Mouse (Mus musculus): Measurements from ENCODE around the gene Nin. TPM values are rescaled to one million over a fixed set of nuclear protein-coding genes. Genes with fewer than 3 reads are reported as not detected.

The Nin gene
- total and polyA plus RNA-seq, 3 experiments, result 29.0 to 51.7 (median 37.2) TPM

GRCm38 (mm10) chr12:69965644-69966043 lies 147.9 kb downstream of the Nin start:
- Histone ChIP-seq H3K27ac (ENCODE audit: insufficient read depth, low read depth) (no peak overlapping the region), H3K36me3 (replicated peaks in 1 of 2; ENCODE audit: control insufficient read depth in 1 of 2, insufficient read depth in 1 of 2, low read length in 1 of 2) (peaks cover 51 to 87% of the 10 kb centered on the region in 2 experiments), H3K9ac (ENCODE audit: insufficient read depth, low read depth) (no peak overlapping the region), H3K4me1 (ENCODE audit: control insufficient read depth in 1 of 2, insufficient read depth in 2 of 2) (peaks cover 0 to 15% of the 10 kb centered on the region in 2 experiments; a peak in 2 of 4 replicates), H3K9me3 (replicated peaks; ENCODE audit: low read length) (no peaks in the 10 kb centered on the region), H3K4me3 (replicated peaks in 1 of 3; ENCODE audit: low read depth in 2 of 3, low read length in 2 of 3, poor library complexity in 1 of 3) (no peak overlapping the region), H3K27me3 (replicated peaks) (no peaks in the 10 kb centered on the region), H3K79me2 (replicated peaks; ENCODE audit: control insufficient read depth, extremely low read depth, insufficient read depth, poor library complexity, severe bottlenecking) (no peaks in the 10 kb centered on the region; the same call in 1 of the 2 replicates), H3K4me2 (ENCODE audit: insufficient read depth, low read depth, poor library complexity, severe bottlenecking) (no peak overlapping the region)
- dilution Hi-C loops (cut with MboI; ENCODE audit: extremely low pct_ligation_motif_present, extremely low pct_unique_long_range_greater_than_20kb, low sequenced_read_pairs) (no loop called here), in situ Hi-C loops (cut with MboI; ENCODE audit: low pct_ligation_motif_present, low pct_unique_long_range_greater_than_20kb, low sequenced_read_pairs) (no loop called here)
- no peak for TF ChIP-seq SIN3A (IDR thresholded peaks at IDR 0.05; ENCODE audit: low read length)
- TF ChIP-seq CHD1 (IDR thresholded peaks at IDR 0.05; ENCODE audit: low read depth, low read length), result no peak
- TF ChIP-seq UBTF (IDR thresholded peaks at IDR 0.05; ENCODE audit: low read depth, low read length), result no peak
- no peak for TF ChIP-seq SMC3 (IDR thresholded peaks at IDR 0.05; ENCODE audit: low read depth, low read length)
- TF ChIP-seq TCF12 (IDR thresholded peaks at IDR 0.05; ENCODE audit: low read depth, low read length), result no peak
- no peak for TF ChIP-seq JUND (conservative IDR thresholded peaks at IDR 0.05; ENCODE audit: low read depth, low read length)
- no peak for TF ChIP-seq MXI1 (IDR thresholded peaks at IDR 0.05; ENCODE audit: low read depth, low read length)
- TF ChIP-seq E2F4 (IDR thresholded peaks at IDR 0.05; ENCODE audit: insufficient replicate concordance, low read depth, low read length), result no peak
- TF ChIP-seq MEF2A (IDR thresholded peaks at IDR 0.05; ENCODE audit: borderline replicate concordance, low read depth, low read length), result no peak
- TF ChIP-seq NELFE (IDR thresholded peaks at IDR 0.05; ENCODE audit: low read depth, low read length), result no peak
- TF ChIP-seq CTCF (conservative IDR thresholded peaks at IDR 0.05 in 1 of 2, IDR thresholded peaks at IDR 0.05 in 1 of 2; ENCODE audit: low read depth in 2 of 2, low read length in 2 of 2), result no peak
- TF ChIP-seq USF1 (IDR thresholded peaks at IDR 0.05; ENCODE audit: low read depth, low read length), result no peak
- TF ChIP-seq CHD2 (IDR thresholded peaks at IDR 0.05; ENCODE audit: low read length), result no peak
- no peak for TF ChIP-seq RAD21 (IDR thresholded peaks at IDR 0.05; ENCODE audit: low read depth, low read length)
- no peak for DNase-seq (ENCODE audit: extremely low read depth)

GRCm38 (mm10) chr12:69963141-69963540 lies 150.4 kb downstream of the Nin start:
- H3K9me3 ChIP-seq (replicated peaks; ENCODE audit: low read length), result no peaks in the 10 kb centered on the region
- peaks cover 0 to 8% of the 10 kb centered on the region in 2 experiments; a peak in 1 of 4 replicates for H3K4me1 ChIP-seq (ENCODE audit: control insufficient read depth in 1 of 2, insufficient read depth in 2 of 2)
- dilution Hi-C loops (cut with MboI; ENCODE audit: extremely low pct_ligation_motif_present, extremely low pct_unique_long_range_greater_than_20kb, low sequenced_read_pairs), result no loop called here
- no peak overlapping the region for H3K4me3 ChIP-seq (replicated peaks in 1 of 3; ENCODE audit: low read depth in 2 of 3, low read length in 2 of 3, poor library complexity in 1 of 3)
- H3K36me3 ChIP-seq (replicated peaks in 1 of 2; ENCODE audit: control insufficient read depth in 1 of 2, insufficient read depth in 1 of 2, low read length in 1 of 2), result peaks cover 36 to 84% of the 10 kb centered on the region in 2 experiments
- TF ChIP-seq UBTF (IDR thresholded peaks at IDR 0.05; ENCODE audit: low read depth, low read length) (no peak), MXI1 (IDR thresholded peaks at IDR 0.05; ENCODE audit: low read depth, low read length) (no peak), ZKSCAN1 (IDR thresholded peaks at IDR 0.05; ENCODE audit: borderline replicate concordance, low read depth, low read length) (no peak), MAZ (IDR thresholded peaks at IDR 0.05; ENCODE audit: low read depth, low read length) (no peak), JUN (IDR thresholded peaks at IDR 0.05; ENCODE audit: insufficient read depth, low read depth, low read length) (no peak), HCFC1 (IDR thresholded peaks at IDR 0.05; ENCODE audit: low read depth, low read length) (no peak), GABPA (IDR thresholded peaks at IDR 0.05; ENCODE audit: insufficient replicate concordance, low read depth, low read length) (no peak), NRF1 (IDR thresholded peaks at IDR 0.05; ENCODE audit: low read depth, low read length) (no peak), EP300 (IDR thresholded peaks at IDR 0.05; ENCODE audit: low read length) (no peak), TCF12 (IDR thresholded peaks at IDR 0.05; ENCODE audit: low read depth, low read length) (no peak), E2F4 (IDR thresholded peaks at IDR 0.05; ENCODE audit: insufficient replicate concordance, low read depth, low read length) (no peak)
- H3K27ac ChIP-seq (ENCODE audit: insufficient read depth, low read depth), result no peak overlapping the region
- H3K79me2 ChIP-seq (replicated peaks; ENCODE audit: control insufficient read depth, extremely low read depth, insufficient read depth, poor library complexity, severe bottlenecking), result no peaks in the 10 kb centered on the region; the same call in 1 of the 2 replicates
- in situ Hi-C loops (cut with MboI; ENCODE audit: low pct_ligation_motif_present, low pct_unique_long_range_greater_than_20kb, low sequenced_read_pairs), result no loop called here
- H3K9ac ChIP-seq (ENCODE audit: insufficient read depth, low read depth), result no peak overlapping the region
- no peaks in the 10 kb centered on the region for H3K27me3 ChIP-seq (replicated peaks)
- no peak for DNase-seq (ENCODE audit: extremely low read depth)
- H3K4me2 ChIP-seq (ENCODE audit: insufficient read depth, low read depth, poor library complexity, severe bottlenecking), result no peak overlapping the region

All from CH12.LX (cell line).